Mouse (Mus musculus) bone marrow macrophage, adult 2 months (primary cell): ENCODE data around the gene Slc25a27.

Experiments used
- CTCF ChIP-seq: IDR thresholded peaks from 2 replicates; pipeline ENCODE4 v1.5.1; 2012; ENCODE audit warnings: low read depth, mild to moderate bottlenecking, low read length, moderate library complexity
- POLR2A ChIP-seq: IDR thresholded peaks from 2 replicates; pipeline ENCODE4 v1.6.1; 2012; ENCODE audit warnings: mild to moderate bottlenecking, low read depth, low read length, borderline replicate concordance

DNA sequence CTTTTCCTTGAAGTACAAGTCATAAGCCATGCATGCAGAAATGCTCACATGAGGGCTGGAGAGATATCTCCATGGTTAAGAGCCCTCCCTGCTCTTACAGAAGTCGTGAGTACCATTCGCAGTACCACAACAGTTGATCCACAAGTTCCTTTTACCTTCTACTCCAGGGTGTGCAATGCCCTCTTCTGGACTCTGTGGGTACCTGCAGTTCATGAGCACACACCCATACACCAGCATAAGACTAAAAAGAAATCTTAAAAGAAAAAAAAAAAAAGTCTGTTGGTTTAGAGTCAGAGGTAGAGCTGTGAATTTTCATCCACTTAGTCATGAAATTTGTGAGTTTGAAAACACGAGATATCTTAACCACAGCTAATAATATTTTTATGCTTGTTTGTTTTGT is 39.7 kb upstream of the Slc25a27 start:
- TF ChIP-seq POLR2A (no peak), CTCF (no peak)
